Mouse (Mus musculus) lung, adult 2 months (tissue): ENCODE results near the gene Ccdc141.

Source experiments
- CTCF ChIP-seq: fragments of 200-500 bp; IDR thresholded peaks from 2 replicates; pipeline ENCODE4 v1.5.1; 2011; ENCODE audit warnings: mild to moderate bottlenecking, low read length, control low read depth; ENCODE audit not compliant: insufficient read depth
- POLR2A ChIP-seq: fragments of 200-500 bp; IDR thresholded peaks from 2 replicates; pipeline ENCODE4 v1.6.1; 2011; ENCODE audit warnings: low read depth, mild to moderate bottlenecking, control low read depth, low read length, borderline replicate concordance; ENCODE audit errors: extremely low read depth

GRCm38 (mm10) chr2:77039281-77039680, 131.2 kb downstream of the Ccdc141 start:
- TF ChIP-seq CTCF (no peak), POLR2A (no peak)
